Mouse (Mus musculus): ENCODE data around the gene Rprd2.
"Not testable (repeated sequence)": the region's sequence is repeated elsewhere in the genome, so short reads cannot be mapped to it uniquely, and the experiment has no call there.

Rprd2 gene

DNA sequence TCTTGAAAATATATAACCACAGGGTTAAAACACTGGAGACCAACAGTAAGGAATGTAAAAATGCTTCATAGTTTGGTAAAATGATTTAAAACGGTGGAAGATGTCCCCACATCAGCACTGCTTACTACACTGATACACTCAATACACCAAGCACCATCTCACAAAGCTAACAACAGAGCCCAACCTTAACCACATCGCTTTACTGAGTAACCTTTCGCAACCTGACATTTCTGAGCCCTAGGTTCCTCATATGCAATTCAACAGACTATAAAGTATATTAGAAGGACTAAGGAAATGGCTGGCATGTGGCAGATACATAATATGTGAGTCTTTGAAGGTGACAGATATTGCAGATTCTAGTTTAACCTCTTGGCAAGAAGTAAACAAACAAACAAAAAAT, 2.0 kb downstream of the Rprd2 start:
- no peak for DNase-seq (ENCODE audit: low spot score)

DNA sequence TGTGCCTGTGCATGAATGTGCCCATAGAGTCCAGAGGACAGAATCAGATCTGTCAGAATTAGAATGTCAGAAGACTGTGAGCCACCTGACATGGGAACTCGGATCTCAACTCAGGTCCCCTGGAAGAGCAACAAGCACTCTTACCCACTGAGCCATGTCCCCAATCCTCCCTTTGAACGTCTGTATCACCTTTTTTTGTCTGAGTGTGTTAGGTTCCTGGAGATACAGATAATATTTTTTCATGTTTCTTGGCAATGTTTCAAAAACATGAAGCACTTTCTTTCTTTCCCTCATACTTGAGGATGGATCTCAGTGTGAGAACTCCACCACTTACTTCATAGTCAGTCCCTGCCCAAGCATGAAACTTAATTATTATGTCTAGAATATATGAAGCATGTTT, 10.3 kb downstream of the Rprd2 start:
- no peak for DNase-seq (ENCODE audit: low spot score)

DNA sequence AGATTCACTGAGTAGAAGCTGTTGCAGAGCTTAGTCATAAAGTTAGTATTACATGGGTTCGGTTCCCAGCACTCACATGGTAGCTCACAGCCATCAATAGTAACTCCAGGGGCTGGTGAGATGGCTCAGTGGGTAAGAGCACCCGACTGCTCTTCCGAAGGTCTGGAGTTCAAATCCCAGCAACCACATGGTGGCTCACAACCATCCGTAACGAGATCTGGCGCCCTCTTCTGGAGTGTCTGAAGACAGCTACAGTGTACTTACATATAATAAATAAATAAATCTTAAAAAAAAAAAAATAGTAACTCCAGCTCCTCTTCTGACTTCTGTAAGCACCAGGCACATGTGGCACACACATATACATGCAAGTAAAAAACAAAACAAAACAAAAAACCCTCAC, 11.0 kb downstream of the Rprd2 start:
- not testable (repeated sequence) for DNase-seq (ENCODE audit: low spot score)

DNA sequence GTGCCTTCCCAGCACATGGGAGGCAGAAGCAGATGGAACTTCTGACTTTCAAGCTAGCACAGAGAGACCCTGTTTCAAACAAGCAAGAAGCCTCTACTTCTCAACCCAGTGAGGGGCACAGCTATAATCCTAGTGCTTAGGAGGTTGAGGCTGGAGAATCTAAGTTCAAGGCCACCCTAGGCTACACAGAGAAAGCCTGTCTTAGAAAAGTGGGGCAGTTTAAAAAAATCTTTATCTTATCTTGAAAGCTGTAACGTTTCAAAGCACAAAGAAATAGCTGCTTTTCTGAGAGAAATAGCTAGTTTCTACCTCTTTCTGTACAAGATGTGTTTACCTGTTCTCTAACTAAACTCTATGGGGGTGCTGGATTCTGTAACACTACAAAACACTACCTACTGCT, 12.0 kb downstream of the Rprd2 start:
- no peak for DNase-seq (ENCODE audit: low spot score)

DNA sequence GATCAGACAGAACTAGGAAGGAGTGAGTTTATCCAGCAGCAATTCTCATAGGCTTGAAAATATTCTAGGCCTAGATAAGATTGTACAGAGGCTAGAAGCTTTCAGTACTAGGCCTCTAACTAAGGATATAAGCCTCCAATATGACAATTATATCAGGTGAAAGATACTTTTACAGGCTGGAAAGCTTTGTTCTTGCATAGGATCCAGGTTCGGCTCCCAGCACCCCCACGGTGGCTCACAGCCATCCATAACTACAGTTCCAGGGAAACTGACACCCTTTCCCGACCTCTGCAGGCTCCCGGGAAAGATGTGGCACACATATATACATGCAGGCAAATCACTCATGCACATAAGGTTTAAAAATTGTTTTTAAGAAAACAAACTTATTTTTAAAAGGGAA, 14.8 kb downstream of the Rprd2 start:
- no peak for DNase-seq (ENCODE audit: low spot score)

DNA sequence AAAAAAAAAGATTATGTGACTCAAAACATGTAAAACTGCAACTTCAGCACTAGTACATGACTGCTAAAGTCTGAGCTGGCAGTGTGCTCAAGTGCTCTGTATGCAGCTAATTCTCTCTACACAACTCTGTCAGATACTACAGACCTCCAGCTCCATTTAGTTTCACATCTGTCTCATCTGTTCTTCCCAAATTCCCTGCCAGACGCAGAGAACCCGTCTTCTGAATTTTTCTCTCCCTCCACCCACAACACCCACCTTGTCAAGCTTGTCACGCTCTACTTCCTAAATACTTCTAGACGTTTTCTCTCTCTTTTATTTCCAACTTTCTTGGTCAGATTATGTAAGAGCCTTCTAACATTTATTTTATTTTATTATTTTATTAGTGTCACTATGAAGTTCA, 19.9 kb downstream of the Rprd2 start:
- DNase-seq (ENCODE audit: low spot score), result no peak

DNA sequence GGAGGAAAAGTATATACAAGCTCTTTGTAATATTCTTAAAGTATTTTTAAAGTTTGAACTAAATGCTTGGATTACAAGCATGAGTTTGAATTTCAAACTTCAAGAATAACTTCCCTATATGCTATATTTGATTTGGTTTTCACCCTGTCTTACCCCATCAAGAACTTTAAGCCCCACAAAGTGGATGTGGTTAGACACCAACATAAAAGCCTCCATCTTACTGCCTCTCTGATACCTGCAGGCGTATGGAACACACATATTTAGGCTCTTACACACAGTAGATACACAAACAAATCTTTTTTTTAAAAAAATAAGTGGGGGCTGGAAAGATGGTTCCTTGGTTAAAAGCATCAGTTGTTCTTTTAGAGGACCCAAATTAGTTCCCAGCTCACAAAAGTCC, 24.4 kb downstream of the Rprd2 start:
- DNase-seq (ENCODE audit: low spot score), result no peak

DNA sequence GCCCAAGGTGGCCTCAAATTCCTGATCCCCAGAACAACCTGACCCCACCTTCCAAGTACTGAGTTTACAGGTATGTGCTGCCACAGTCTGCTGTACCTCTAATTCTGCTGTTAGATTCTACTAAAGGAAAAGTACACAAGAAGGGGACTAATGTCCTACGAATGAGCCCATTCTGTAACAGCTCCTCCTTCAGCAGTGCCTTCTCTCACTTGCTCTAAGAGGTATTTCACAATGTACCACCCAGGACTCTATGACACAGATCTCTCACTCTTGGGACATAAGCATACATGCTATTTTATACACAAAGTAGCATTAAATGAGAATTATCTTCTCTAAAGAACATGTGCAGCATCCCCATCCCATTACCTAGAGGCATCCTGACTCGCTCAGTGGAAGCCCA, 25.0 kb downstream of the Rprd2 start:
- no peak for DNase-seq (ENCODE audit: low spot score)

DNA sequence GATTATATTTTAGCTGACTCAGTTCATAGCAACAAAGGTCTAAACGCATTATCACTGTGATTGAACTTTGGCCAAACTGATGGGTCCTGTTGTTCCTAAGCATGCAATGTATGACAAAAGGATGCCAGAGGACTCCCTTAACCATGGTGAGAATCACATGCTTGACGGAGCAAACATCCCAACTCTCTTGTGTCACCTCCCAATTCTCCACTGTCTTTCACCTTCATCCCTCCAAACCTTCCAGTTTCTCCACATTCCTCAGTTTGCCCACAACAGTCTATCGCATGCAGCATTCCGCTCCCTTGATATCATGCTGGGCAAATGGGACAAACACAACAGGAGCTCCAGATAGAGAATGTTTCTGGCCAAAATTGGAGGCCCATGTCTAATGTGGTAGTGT, 33.2 kb downstream of the Rprd2 start:
- no peak for DNase-seq (ENCODE audit: low spot score)

DNA sequence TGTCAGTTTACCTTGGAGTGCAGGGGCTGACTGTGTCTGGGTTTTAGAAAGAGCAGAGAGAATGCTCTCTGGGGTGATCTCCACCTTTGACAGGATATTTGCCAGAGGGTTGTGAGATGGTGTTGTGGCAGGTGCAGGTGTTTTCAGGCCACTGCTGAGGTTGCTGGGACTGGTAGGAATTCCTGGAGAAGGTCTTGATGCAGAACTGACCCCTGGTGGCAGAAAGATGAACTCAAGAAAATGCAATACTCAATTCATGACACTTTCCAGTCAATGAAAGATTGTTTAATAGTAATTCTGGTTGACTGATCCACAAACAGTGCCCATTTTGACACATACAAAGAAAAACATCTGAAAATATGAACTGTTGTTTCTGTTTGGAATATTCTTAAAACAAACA, 46.7 kb downstream of the Rprd2 start:
- no peak for DNase-seq (ENCODE audit: low spot score)

DNA sequence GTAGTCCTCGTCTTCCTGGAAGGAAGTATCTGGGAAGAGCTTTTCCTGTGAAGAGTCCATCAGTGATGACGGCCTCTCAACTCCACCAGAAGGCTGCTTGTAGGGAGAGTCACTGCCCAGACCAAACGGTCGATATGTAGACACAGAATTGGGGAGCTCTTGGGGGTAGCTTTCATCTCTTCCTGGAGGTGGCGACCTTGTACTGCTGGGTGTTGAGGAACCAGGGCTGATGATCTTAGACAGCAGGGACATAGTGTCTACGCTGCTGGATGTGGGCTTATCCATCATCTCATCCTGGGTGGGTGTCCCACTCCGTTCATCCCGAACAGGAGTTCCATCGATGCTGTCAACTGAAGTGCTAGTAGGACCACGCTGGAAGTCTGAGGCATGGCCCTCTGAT, 53.1 kb downstream of the Rprd2 start:
- DNase-seq (ENCODE audit: low spot score), result no peak

DNA sequence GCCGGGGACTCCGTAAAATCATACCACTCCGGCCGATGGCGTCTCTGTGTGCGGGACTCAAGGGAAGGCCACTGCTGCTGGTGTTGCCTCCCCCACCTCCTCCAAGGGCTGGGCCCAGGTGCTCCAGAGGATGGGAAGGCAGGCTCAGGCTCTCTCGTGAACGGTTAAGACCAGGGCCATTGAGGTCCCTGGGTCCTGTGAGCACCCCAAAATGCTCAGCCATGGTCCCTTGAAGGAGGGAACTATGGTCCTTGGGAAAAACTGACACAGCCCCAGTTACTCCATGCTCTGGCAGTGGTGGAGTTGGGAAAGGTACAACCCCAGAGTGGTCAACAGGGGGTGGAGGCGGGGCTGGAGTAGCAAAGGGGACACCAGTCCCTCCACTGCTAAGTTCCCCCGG, 54.9 kb downstream of the Rprd2 start:
- DNase-seq (ENCODE audit: low spot score), result no peak

DNA sequence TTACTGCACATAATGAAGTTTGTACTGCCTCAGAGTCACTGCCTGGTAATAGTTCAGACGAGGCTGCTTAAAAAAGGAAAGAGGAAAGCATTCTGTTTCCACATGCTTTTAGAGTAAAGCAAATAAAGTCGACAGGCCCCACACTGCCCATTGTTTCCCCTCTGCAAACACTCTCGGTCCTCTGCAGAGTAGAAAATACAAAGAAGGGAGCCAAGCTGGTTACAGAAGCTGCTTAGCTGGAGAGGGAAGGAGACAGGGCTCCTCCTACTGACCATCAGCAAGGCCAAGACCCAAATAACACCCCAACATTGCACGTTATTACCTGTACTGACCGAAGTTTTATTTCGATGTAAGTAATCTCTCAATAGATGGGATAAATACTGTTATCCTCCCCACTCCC, 55.7 kb downstream of the Rprd2 start:
- no peak for DNase-seq (ENCODE audit: low spot score)

DNA sequence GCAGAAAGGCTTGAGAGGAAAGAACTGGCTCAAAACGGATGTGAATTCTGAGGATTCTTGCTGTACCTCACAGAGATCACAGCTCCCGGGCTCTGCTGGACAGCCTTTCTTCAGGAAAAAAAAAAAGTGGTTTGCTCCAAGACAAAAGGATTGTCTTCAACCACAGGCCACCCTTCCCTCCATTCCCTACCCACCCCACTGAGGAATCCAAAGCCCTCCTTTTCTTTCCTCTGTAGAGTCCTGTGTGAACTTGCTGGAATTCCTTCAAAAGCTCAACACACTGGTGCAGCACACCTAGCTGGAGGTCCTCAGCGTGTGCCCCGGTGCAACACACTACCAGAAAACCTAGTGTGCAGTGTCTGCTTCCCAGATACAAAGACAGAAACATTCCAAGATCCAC, 56.9 kb downstream of the Rprd2 start:
- no peak for DNase-seq (ENCODE audit: low spot score)

DNA sequence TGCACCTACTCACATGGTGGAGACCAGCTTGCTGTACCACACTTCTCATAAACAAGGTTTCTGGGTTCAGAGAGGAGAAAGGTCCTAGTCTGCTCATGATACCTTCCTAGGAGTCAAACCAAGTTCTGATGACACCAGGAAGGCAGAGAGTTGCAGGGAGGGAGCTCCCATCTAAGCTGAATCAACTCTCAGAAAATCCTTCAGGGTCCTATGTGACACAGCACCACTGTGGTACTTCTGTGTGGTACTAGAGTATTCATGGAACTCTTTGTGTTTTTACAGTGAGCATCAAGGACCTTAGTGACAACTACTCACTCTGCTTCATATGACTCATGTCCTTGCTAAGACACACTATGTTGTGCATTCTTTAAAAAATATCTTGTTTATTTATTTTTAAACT, 58.0 kb downstream of the Rprd2 start:
- no peak for DNase-seq (ENCODE audit: low spot score)

DNA sequence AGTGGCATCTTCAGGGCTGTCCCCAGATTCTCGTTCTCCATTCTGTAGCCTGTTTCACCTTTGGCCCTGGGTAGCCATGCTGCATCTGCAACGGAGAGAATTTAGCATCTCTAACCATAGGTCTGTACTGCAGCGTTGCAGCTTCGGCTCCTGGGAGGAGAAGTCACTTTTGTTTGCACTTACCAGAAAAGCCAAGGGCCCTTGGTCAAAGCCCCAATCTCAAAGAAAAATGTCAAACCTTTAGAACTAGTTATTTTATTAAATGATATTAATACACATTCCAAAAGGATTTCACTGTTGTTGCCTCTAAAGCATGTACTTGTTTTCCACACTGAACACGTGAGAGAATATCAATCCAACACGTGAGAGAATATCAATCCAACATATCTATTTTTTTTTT, 58.6 kb downstream of the Rprd2 start, which contains the start of gene Tars2:
Gene Tars2, minus strand, starts transcription at position 101 of the 400 bp plus-strand sequence.
- no peak for DNase-seq (ENCODE audit: low spot score)

DNA sequence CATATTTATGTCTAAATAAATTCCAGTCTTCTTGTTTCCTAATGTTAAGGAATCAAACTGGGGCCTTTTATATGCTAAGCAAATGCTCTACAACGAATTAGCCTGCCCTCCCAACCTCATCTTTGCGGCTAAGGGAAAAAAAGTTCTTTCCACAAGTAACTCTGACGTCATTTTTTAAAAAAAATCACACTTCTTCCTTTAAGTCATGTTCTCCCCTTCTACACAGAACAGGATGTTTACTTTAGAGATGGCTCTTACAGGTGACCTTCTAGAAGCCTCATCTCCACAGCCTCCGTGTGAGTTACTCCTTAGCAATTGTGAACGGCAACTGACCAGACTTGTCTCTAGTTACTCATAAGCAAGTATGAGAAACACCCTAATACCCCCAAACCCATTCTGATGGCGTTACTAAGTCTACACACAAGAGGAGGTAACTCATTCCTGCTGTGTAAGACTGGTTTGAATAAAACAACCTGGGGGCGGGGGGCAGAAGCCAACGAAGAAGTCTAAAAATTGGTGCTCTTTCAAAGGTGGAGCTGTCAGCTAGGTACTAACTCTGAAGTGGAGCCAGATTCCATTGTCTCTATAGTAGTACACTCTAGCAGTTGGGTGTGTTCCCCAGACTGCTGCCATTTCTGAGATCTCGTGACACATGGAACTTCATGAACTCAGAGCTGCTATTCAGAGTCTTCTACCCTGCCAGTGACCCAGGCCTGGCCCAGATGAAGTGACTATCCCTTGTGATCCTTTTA, 60.0 kb downstream of the Rprd2 start:
- DNase-seq (ENCODE audit: low spot score), result no peak

DNA sequence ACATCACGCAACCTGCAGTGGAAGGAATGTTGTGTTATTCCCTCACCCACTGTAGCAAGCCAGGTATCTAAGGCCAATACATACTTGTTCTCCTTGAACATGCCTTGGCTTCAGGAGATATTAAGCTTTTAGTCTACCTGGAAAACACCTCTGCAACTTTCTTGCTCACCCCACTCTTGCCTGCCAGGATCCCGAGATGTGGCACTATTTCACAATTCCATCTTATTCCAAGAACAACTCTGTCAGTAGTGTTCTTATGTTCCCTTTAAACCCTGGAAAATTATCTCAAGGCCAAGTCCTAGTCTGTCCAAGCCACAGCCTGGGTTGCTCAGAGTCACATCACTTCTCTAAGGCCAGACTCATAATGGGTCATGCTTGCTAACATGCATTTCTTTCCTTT, 61.9 kb downstream of the Rprd2 start:
- DNase-seq (ENCODE audit: low spot score), result no peak

DNA sequence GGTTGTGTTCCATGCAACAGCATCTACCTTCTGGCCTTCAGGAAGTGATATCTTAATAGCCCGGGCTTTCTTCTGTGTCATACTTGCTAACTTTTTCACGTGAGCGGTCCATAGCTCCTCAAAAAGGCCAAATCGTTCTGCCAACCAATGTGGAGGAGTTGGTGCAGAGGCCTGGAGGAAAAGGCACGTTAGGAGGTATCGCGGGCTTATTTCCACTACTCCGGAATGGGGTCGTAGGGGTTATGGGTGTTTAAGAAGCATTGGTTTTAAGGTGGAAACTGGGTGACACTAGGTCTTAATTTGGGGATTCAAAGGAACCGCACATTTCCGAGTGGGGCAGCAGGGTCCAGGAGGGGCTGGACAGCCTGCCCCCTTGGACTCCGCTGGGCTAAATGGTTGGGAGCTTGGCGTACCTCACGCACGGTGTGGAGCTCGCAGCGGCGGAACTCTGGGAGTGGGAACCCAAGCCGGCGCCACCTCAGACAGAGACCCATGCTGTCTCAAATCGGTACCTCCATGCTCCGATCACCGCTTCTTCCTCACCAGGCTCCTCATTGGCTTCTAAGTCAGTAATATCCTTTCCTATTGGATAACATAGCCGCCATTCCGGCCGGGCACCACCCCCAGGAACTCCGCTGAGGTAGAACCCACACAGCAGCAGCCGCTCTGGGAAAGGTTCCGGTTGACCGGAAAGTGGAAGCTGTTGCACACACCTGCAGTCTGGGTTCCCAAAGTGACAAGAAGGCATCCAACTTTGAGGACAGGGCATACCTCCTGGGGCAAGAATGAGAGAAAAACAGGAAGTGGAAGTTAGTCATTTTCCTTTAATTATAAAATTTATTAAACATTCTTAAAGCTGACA, 64.1 kb downstream of the Rprd2 start:
- peak; percentile 96 for DNase-seq (ENCODE audit: low spot score)

DNA sequence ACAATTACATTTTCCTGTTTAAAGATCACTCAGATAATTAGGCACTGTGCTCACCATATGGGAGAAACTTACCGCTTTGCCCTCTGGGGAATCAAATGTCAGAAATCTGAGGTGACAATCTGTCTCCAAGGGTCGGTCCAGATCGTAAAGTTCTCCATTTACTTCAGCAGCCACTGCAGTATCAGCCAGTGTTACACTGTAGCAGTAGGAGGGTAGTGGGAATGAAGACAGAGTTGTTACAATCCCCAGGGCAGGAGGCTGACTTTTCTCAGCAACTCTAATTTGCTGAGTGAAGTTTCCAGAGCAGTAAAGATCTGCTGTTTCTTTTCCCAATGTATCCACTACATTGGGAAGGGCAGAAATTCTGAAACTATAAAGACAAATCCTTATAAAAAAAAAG, 65.7 kb downstream of the Rprd2 start:
- DNase-seq (ENCODE audit: low spot score), result no peak

DNA sequence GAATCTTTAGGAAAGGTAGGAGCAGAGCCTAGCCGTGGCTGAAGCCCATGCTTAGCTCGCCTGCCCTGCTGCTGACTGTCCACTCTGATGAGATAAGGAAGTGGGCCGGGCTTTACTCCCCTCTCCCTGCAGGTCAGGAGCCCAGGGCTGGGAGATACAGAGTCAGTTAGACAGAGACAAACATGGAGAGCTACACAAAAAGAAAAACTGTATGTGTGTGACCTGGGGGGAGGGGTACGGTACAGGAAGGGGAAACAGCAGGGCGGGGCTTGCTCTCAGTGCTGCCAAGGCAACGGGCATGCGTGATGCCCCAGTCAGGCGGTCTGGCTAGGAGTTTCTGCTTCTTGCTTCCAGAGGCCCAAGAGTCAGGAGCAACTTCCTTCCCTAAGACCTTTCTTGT, 78.3 kb downstream of the Rprd2 start:
- DNase-seq (ENCODE audit: low spot score), result peak; percentile 28

DNA sequence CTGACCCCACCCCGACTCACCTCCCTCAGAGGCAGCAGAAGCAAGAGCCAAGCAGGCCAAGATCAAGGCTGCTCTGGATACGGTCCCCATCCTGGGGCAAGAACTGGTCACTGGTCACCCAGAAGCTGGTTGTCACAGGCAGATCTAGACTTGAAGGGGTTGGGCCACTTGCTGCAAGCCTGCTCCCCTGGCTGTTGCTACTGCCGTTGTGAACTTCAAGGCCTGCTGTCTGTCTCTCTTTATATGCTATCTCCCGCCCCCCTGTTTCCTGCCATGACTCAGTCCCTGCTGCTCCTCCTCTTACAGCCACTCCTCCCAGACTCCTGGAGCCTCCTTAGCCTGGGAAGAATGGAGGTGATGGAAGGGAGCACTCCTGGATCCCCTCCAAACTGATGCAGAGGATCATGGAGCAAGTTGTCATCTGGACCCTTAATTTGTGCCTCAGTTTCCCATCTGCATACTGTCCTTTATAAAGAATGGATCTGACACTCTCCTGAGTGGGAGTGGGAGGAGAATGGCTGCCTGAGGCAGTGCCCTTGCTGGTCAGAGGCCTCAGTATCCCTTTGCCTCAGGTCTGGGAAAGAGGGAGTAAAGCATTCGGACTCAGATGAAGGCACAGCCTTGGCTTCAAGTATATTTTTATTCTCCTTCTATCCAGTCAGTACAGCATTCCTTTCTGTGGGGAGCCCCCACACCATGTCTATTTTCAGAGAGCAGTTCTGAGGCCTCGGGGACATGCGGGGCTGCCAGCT, 79.1 kb downstream of the Rprd2 start, which contains the start of gene Ecm1:
Gene Ecm1, minus strand, starts transcription at position 217 of the 752 bp plus-strand sequence.
- DNase-seq (ENCODE audit: low spot score), result no peak
